Mouse (Mus musculus) myocyte (in vitro differentiated cells): ENCODE measurements around the gene Bcap31. TPM values are rescaled to one million over a fixed set of nuclear protein-coding genes. Genes with fewer than 3 reads are reported as not detected.

ENCODE experiments used
- H3K27me3 ChIP-seq: one replicate; pipeline ENCODE4 v1.6.1; 2011; ENCODE audit not compliant: control insufficient read depth, insufficient read depth, insufficient read length
- H3K36me3 ChIP-seq: one replicate; pipeline ENCODE4 v1.6.1; 2011; ENCODE audit not compliant: control insufficient read depth, insufficient read depth
- H3K4me2 ChIP-seq: one replicate; pipeline ENCODE4 v1.6.1; 2011; ENCODE audit warnings: low read depth, control low read depth
- H3K4me3 ChIP-seq: one replicate; pipeline ENCODE4 v1.5.1; 2011; ENCODE audit warnings: mild to moderate bottlenecking, control low read depth, moderate library complexity
- H3K79me2 ChIP-seq: one replicate; pipeline ENCODE4 v1.6.1; 2011; ENCODE audit not compliant: control insufficient read depth, insufficient read depth
- H3ac ChIP-seq: one replicate; pipeline ENCODE4 v1.6.1; 2011; ENCODE audit not compliant: control insufficient read depth, insufficient read length
- CEBPB ChIP-seq: IDR thresholded peaks from 2 replicates; pipeline ENCODE4 v1.6.1; 2011; ENCODE audit warnings: mild to moderate bottlenecking, moderate library complexity; ENCODE audit not compliant: poor library complexity, insufficient read depth, severe bottlenecking
- E2F4 ChIP-seq: IDR thresholded peaks from one replicate; pipeline ENCODE4 v1.6.1; 2011; ENCODE audit warnings: mild to moderate bottlenecking, control low read depth, moderate library complexity; ENCODE audit not compliant: insufficient read depth
- MAX ChIP-seq: IDR thresholded peaks from one replicate; pipeline ENCODE4 v1.6.1; 2011; ENCODE audit warnings: low read depth, mild to moderate bottlenecking, control low read depth
- MYOD1 ChIP-seq, 3 experiments: IDR thresholded peaks; one replicate each; pipeline ENCODE4 v1.6.1; 2011; ENCODE audit warnings: control low read depth in 2 of 3, low read depth in 2 of 3, mild to moderate bottlenecking in 2 of 3, moderate library complexity in 1 of 3; ENCODE audit not compliant: insufficient read length in 2 of 3, control insufficient read depth in 1 of 3
- MYOG ChIP-seq, 3 experiments: IDR thresholded peaks; one replicate each; pipeline ENCODE4 v1.6.1; 2011; ENCODE audit warnings: control low read depth in 2 of 3, low read depth in 2 of 3, mild to moderate bottlenecking in 2 of 3; ENCODE audit not compliant: insufficient read length in 2 of 3, control insufficient read depth in 1 of 3, insufficient read depth in 1 of 3
- POLR2A ChIP-seq: IDR thresholded peaks from one replicate; pipeline ENCODE4 v1.6.1; 2011; ENCODE audit warnings: low read depth, mild to moderate bottlenecking, control low read depth, moderate library complexity; ENCODE audit not compliant: insufficient read length
- POLR2AphosphoS2 ChIP-seq: IDR thresholded peaks from one replicate; pipeline ENCODE4 v1.6.1; 2011; ENCODE audit warnings: low read depth, control low read depth; ENCODE audit not compliant: insufficient read length
- REST ChIP-seq: IDR thresholded peaks from one replicate; pipeline ENCODE4 v1.6.1; 2011; ENCODE audit warnings: mild to moderate bottlenecking, control low read depth, moderate library complexity; ENCODE audit not compliant: insufficient read depth, insufficient read length
- SRF ChIP-seq: IDR thresholded peaks from one replicate; pipeline ENCODE4 v1.6.1; 2011; ENCODE audit warnings: low read depth; ENCODE audit not compliant: control insufficient read depth, insufficient read length
- TCF12 ChIP-seq: IDR thresholded peaks from one replicate; pipeline ENCODE4 v1.6.1; 2011; ENCODE audit warnings: mild to moderate bottlenecking, control low read depth; ENCODE audit not compliant: poor library complexity, insufficient read depth, severe bottlenecking
- TCF3 ChIP-seq: IDR thresholded peaks from one replicate; pipeline ENCODE4 v1.6.1; 2011; ENCODE audit warnings: low read depth, control low read depth; ENCODE audit not compliant: insufficient read length
- USF1 ChIP-seq: IDR thresholded peaks from one replicate; pipeline ENCODE4 v1.6.1; 2011; ENCODE audit warnings: low read depth, mild to moderate bottlenecking, control low read depth, moderate library complexity
- polyA plus RNA-seq: library from polyadenylated mRNA; unstranded; fragments of >200 nt; fragmentation: generic; extraction: Trizol; gene quantifications from one replicate; pipeline ENCODE4 v1.2.1, GENCODE M21; 2012; ENCODE audit warnings: missing spikeins

Gene Bcap31
- 255 TPM for polyA plus RNA-seq

- Histone ChIP-seq H3K4me3 (peak within 1 kb of the TSS; percentile 51), H3K36me3 (peaks cover 9% of the 10 kb centered on the region), H3ac (peak within 1 kb of the TSS; percentile 45), H3K27me3 (no peaks in the 10 kb centered on the region), H3K79me2 (peaks cover 12% of the 10 kb centered on the region), H3K4me2 (peak within 1 kb of the TSS; percentile 79)
- no peak for TF ChIP-seq USF1
- TF ChIP-seq POLR2AphosphoS2 = peak; percentile 87
- TF ChIP-seq MYOG (IDR thresholded peaks at IDR 0.05; ENCODE audit: control insufficient read depth in 1 of 3, insufficient read depth in 1 of 3, insufficient read length in 2 of 3, low read depth in 2 of 3) = no peak
- no peak for TF ChIP-seq MYOD1 (IDR thresholded peaks at IDR 0.05; ENCODE audit: control insufficient read depth in 1 of 3, insufficient read length in 2 of 3, low read depth in 2 of 3)
- no peak for TF ChIP-seq E2F4
- peak; percentile 89 for TF ChIP-seq POLR2A
- no peak for TF ChIP-seq TCF3
Measured at GRCm38 (mm10) chrX:73716109-73716661, at the start of gene Bcap31, which contains the start of gene Abcd1. Gene Bcap31, minus strand, starts transcription at chrX:73716175. Gene Abcd1, plus strand, starts transcription at chrX:73716597.

GRCm38 (mm10) chrX:73765311-73765710, 49.3 kb upstream of the Bcap31 start:
- Histone ChIP-seq H3K79me2 (no peaks in the 10 kb centered on the region), H3K27me3 (no peaks in the 10 kb centered on the region), H3K4me2 (no peak overlapping the region), H3K36me3 (no peaks in the 10 kb centered on the region), H3ac (no peak overlapping the region), H3K4me3 (no peak overlapping the region)
- no peak for TF ChIP-seq REST
- no peak for TF ChIP-seq POLR2A
- no peak for TF ChIP-seq TCF12
- no peak for TF ChIP-seq MAX
- no peak for TF ChIP-seq E2F4
- no peak for TF ChIP-seq USF1
- TF ChIP-seq MYOD1 (IDR thresholded peaks at IDR 0.05; ENCODE audit: control insufficient read depth in 1 of 3, insufficient read length in 2 of 3, low read depth in 2 of 3) = no peak

DNA sequence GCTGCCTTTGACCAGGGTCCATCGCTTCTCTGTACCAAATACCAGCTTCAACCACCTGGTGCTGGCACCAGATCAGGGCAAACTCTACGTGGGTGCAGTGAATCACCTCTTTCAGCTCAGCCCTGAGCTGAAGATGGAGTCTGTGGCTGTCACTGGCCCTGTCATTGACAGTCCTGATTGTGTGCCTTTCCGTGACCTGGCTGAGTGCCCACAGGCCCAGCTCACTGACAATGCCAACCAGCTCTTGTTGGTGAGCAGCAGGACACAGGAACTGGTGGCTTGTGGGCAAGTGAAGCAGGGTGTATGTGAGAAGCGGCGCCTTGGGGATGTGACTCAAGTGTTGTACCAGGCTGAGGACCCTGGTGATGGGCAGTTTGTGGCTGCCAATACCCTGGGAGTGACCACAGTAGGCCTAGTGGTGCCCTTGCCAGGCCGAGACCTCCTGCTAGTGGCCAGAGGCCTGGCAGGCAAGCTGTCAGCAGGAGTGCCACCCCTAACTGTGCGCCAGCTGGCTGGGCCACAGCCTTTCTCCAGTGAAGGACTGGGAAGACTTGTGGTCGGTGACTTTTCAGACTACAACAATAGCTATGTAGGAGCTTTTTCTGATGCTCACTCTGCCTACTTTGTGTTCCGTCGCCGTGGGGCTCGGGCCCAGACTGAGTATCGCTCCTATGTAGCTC, 42.8 kb upstream of the Bcap31 start:
- H3K36me3 ChIP-seq = no peaks in the 10 kb centered on the region
- no peaks in the 10 kb centered on the region for H3K27me3 ChIP-seq
- no peak overlapping the region for H3K4me3 ChIP-seq
- H3ac ChIP-seq = no peak overlapping the region
- H3K4me2 ChIP-seq = no peak overlapping the region
- no peaks in the 10 kb centered on the region for H3K79me2 ChIP-seq
- TF ChIP-seq MAX = no peak
- no peak for TF ChIP-seq REST

DNA sequence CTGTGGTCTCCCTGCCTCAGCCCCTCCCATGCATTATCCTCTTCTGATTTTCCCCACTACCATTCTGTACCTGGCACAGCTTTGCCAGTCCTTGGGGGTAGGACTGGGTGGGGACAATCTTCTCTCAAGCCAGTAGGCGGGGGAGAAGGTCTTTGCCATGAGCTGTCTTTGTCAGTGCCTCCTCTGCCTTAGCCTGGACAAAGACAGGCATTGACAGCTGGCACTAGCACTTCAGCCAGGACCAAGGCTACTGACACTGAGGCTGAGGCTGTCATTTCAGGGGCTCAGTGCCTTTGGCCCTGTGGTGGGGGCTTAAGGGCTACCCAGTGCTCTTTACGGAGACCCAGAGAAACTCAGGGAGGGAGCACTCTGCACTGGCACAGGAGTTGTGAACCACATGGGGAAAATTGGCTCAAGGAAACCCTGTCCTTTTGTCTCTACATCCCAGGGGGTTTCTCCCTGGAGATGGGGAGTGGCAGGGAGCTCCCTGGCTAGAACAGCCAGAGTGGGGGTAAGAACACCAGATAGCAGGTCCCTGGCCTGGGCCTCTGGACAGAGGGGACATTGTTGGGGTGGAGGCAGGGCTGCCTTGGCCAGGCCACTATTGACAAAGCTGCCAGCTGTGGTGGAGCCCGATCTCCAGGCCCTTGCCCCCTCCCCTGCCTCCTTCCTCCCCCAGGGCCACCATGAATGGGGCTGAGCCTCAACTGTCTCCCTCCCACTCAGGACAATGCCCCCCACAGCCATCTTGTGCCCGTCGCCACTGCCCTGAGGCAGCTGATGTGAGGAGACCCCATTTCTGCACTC, 40.6 kb upstream of the Bcap31 start, which contains the start of gene Plxnb3:
TSS of gene Plxnb3 (plus strand) at position 757 of the 807 bp plus-strand sequence.
- no peak for TF ChIP-seq TCF12
- TF ChIP-seq TCF3 = no peak
- TF ChIP-seq E2F4 = no peak
- no peak for TF ChIP-seq POLR2AphosphoS2
- no peak for TF ChIP-seq REST
- peak; percentile 48 to 94 (median 83) for TF ChIP-seq MYOD1 (IDR thresholded peaks at IDR 0.05; ENCODE audit: control insufficient read depth in 1 of 3, insufficient read length in 2 of 3, low read depth in 2 of 3)
- no peak for TF ChIP-seq MAX
- no peak for TF ChIP-seq SRF
- TF ChIP-seq MYOG (IDR thresholded peaks at IDR 0.05; ENCODE audit: control insufficient read depth in 1 of 3, insufficient read depth in 1 of 3, insufficient read length in 2 of 3, low read depth in 2 of 3) = peak in 1 of 3 experiments; percentile 47
- TF ChIP-seq USF1 = no peak
- TF ChIP-seq CEBPB = no peak
- no peaks in the 10 kb centered on the region for H3K79me2 ChIP-seq
- no peaks in the 10 kb centered on the region for H3K27me3 ChIP-seq
- no peak within 1 kb of the TSS for H3K4me2 ChIP-seq
- H3K36me3 ChIP-seq = no peaks in the 10 kb centered on the region
- no peak within 1 kb of the TSS for H3K4me3 ChIP-seq
- H3ac ChIP-seq = no peak within 1 kb of the TSS

DNA sequence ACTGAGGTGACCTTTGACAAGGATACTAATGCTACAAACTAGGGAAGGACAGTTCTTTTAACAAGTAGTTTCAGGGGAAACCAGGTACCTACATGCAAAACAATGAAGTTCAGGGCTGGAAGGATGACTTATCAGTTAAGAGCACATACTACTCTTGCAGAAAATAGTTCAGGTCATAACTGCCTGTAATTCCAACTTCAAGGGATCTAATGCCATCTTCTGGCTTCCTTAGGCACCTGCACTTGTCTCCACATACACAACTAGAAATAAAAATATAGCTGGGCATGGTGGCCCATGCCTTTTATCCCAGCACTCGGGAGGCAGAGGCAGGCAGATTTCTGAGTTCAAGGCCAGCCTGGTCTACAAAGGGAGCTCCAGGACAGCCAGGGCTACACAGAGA, 33.0 kb upstream of the Bcap31 start:
- Histone ChIP-seq H3K36me3 (no peaks in the 10 kb centered on the region), H3K4me3 (no peak overlapping the region), H3K4me2 (no peak overlapping the region), H3K27me3 (no peaks in the 10 kb centered on the region), H3ac (no peak overlapping the region), H3K79me2 (no peaks in the 10 kb centered on the region)
- TF ChIP-seq SRF (no peak), TCF12 (no peak), MAX (no peak), MYOD1 (IDR thresholded peaks at IDR 0.05; ENCODE audit: control insufficient read depth in 1 of 3, insufficient read length in 2 of 3, low read depth in 2 of 3) (no peak), TCF3 (no peak), POLR2AphosphoS2 (no peak), REST (no peak), CEBPB (no peak), MYOG (IDR thresholded peaks at IDR 0.05; ENCODE audit: control insufficient read depth in 1 of 3, insufficient read depth in 1 of 3, insufficient read length in 2 of 3, low read depth in 2 of 3) (no peak), USF1 (no peak), POLR2A (no peak), E2F4 (no peak)
